Mouse (Mus musculus) midbrain, embryonic 11.5 days (tissue): ENCODE data around the gene Dcdc2a. TPM values are rescaled to one million over a fixed set of nuclear protein-coding genes. Genes with fewer than 3 reads are reported as not detected.

Experiments
- ATAC-seq: fragments of 200-750 bp; cut with Nextera tagmentation; 2 replicates; pipeline ENCODE4 v1.8.0; 2017; ENCODE audit warnings: moderate TSS enrichment, moderate library complexity; ENCODE audit not compliant: low FRiP score
- DNase-seq: peaks from one replicate; pipeline ENCODE4 v3.0.0; 2015; ENCODE audit warnings: low spot score; ENCODE audit errors: missing footprints
- H3K27ac ChIP-seq: fragments of 300-500 bp; sonication (generic); 2 replicates; pipeline ENCODE4 v1.5.1; 2014; ENCODE audit warnings: low read depth, low read length
- H3K27me3 ChIP-seq: fragments of 300-500 bp; sonication (generic); 2 replicates; pipeline ENCODE4 v1.6.1; 2014; ENCODE audit warnings: mild to moderate bottlenecking, low read length, moderate library complexity, mixed read lengths; ENCODE audit not compliant: control insufficient read depth, insufficient read depth
- H3K36me3 ChIP-seq: fragments of 300-500 bp; sonication (generic); 2 replicates; pipeline ENCODE4 v1.6.1; 2014; ENCODE audit warnings: mild to moderate bottlenecking, low read length, moderate library complexity, mixed read lengths; ENCODE audit not compliant: control insufficient read depth, insufficient read depth
- H3K4me1 ChIP-seq: fragments of 300-500 bp; sonication (generic); 2 replicates; pipeline ENCODE4 v1.6.1; 2014; ENCODE audit warnings: low read length; ENCODE audit not compliant: control insufficient read depth, insufficient read depth
- H3K4me2 ChIP-seq: fragments of 300-500 bp; sonication (generic); 2 replicates; pipeline ENCODE4 v1.6.1; 2014; ENCODE audit warnings: mild to moderate bottlenecking, moderate library complexity
- H3K4me3 ChIP-seq: fragments of 300-500 bp; sonication (generic); 2 replicates; pipeline ENCODE4 v1.5.1; 2014; ENCODE audit warnings: low read depth, low read length
- H3K9ac ChIP-seq: fragments of 300-500 bp; sonication (generic); 2 replicates; pipeline ENCODE4 v1.6.1; 2014; ENCODE audit warnings: low read length
- H3K9me3 ChIP-seq: fragments of 300-500 bp; sonication (generic); 2 replicates; pipeline ENCODE4 v1.6.1; 2016; ENCODE audit warnings: low read length; ENCODE audit not compliant: control insufficient read depth
- WGBS: fragments of 180-500 bp; shearing (Covaris S2); extraction: QIAGEN DNeasy Blood & Tissue Kit; methylation state at CpG from one replicate; pipeline ENCODE4 v1.1.7; 2014; 5-methylcytosine and 5-hydroxymethylcytosine counted together
- polyA plus RNA-seq: library from polyadenylated mRNA; unstranded; fragments of >200 nt; fragmentation: Nextera tagmentation; extraction: Ambion mirVana; gene quantifications from 2 replicates; pipeline ENCODE4 v1.2.1, GENCODE M21; 2014

The Dcdc2a gene
- 1.8 and 2.1 TPM in 2 replicates for polyA plus RNA-seq

GRCm38 (mm10) chr13:25055873-25056667 is at the start of gene Dcdc2a:
Gene Dcdc2a, plus strand, starts transcription at chr13:25056004.
- 4% methylated on average over 63 of the region's 63 CpGs for WGBS
- no peaks in the 10 kb centered on the region for H3K36me3 ChIP-seq
- H3K4me3 ChIP-seq: peak within 1 kb of the TSS; percentile 47
- H3K9ac ChIP-seq: peak within 1 kb of the TSS; percentile 54
- DNase-seq (peak; percentile 91), ATAC-seq (peak; percentile 51)
- H3K4me2 ChIP-seq: peak within 1 kb of the TSS; percentile 86
- H3K4me1 ChIP-seq: peaks cover 11% of the 10 kb centered on the region; the same call in 1 of the 2 replicates
- peaks cover 24% of the 10 kb centered on the region for H3K27me3 ChIP-seq
- H3K27ac ChIP-seq: no peak within 1 kb of the TSS
- H3K9me3 ChIP-seq: no peaks in the 10 kb centered on the region

GRCm38 (mm10) chr13:25007115-25007514 is 48.7 kb upstream of the Dcdc2a start:
- Histone ChIP-seq H3K4me2 (no peak overlapping the region), H3K4me3 (no peak overlapping the region), H3K36me3 (peaks cover 2% of the 10 kb centered on the region; the same call in 1 of the 2 replicates), H3K9ac (no peak overlapping the region), H3K9me3 (no peaks in the 10 kb centered on the region), H3K4me1 (no peaks in the 10 kb centered on the region), H3K27me3 (no peaks in the 10 kb centered on the region), H3K27ac (no peak overlapping the region)
- ATAC-seq: no peak
- DNase-seq: peak; percentile 49
- 93% methylated on average over 6 of the region's 8 CpGs for WGBS

GRCm38 (mm10) chr13:25018316-25018715 is 37.5 kb upstream of the Dcdc2a start:
- H3K27ac ChIP-seq: no peak overlapping the region
- no peak overlapping the region for H3K9ac ChIP-seq
- no peak overlapping the region for H3K4me3 ChIP-seq
- 89% methylated on average over 9 of the region's 9 CpGs for WGBS
- no peaks in the 10 kb centered on the region for H3K9me3 ChIP-seq
- H3K36me3 ChIP-seq: no peaks in the 10 kb centered on the region
- no peaks in the 10 kb centered on the region for H3K27me3 ChIP-seq
- H3K4me2 ChIP-seq: no peak overlapping the region; the same call in 1 of the 2 replicates
- DNase-seq (no peak), ATAC-seq (no peak)
- H3K4me1 ChIP-seq: peaks cover 11% of the 10 kb centered on the region; the same call in 1 of the 2 replicates

- Histone ChIP-seq H3K27ac (peak within 1 kb of the TSS; percentile 63; the same call in 1 of the 2 replicates), H3K4me2 (peak within 1 kb of the TSS; percentile 83), H3K9me3 (no peaks in the 10 kb centered on the region), H3K27me3 (no peaks in the 10 kb centered on the region), H3K36me3 (no peaks in the 10 kb centered on the region), H3K4me3 (peak within 1 kb of the TSS; percentile 93), H3K9ac (peak within 1 kb of the TSS; percentile 93), H3K4me1 (peaks cover 11% of the 10 kb centered on the region; the same call in 1 of the 2 replicates)
- peak; percentile 96 for ATAC-seq
- DNase-seq: peak; percentile 99
- WGBS: under 1% methylated on average over 84 of the region's 84 CpGs
Observed at GRCm38 (mm10) chr13:25019793-25020539, 35.8 kb upstream of the Dcdc2a start, which contains the start of gene Mrs2. Gene Mrs2, minus strand, starts transcription at chr13:25020379.

GRCm38 (mm10) chr13:25020540-25020892 is 35.3 kb upstream of the Dcdc2a start:
- Histone ChIP-seq H3K4me3 (peak overlapping the region; percentile 93), H3K4me1 (peaks cover 11% of the 10 kb centered on the region; the same call in 1 of the 2 replicates), H3K9ac (peak overlapping the region; percentile 93), H3K27ac (0 out of 2 replicates have a peak overlapping the region, but pooled peaks have one; percentile 63), H3K36me3 (no peaks in the 10 kb centered on the region), H3K9me3 (no peaks in the 10 kb centered on the region), H3K27me3 (no peaks in the 10 kb centered on the region), H3K4me2 (peak overlapping the region; percentile 83)
- DNase-seq: no peak
- peak; percentile 52 for ATAC-seq
- 53% methylated on average over 4 of the region's 4 CpGs for WGBS

- DNase-seq (no peak), ATAC-seq (no peak)
- H3K27me3 ChIP-seq: no peaks in the 10 kb centered on the region
- H3K4me2 ChIP-seq: no peak overlapping the region
- no peak overlapping the region for H3K4me3 ChIP-seq
- H3K27ac ChIP-seq: no peak overlapping the region
- peaks cover 11% of the 10 kb centered on the region; the same call in 1 of the 2 replicates for H3K4me1 ChIP-seq
- 65% methylated on average over 4 of the region's 4 CpGs for WGBS
- no peaks in the 10 kb centered on the region for H3K9me3 ChIP-seq
- H3K36me3 ChIP-seq: no peaks in the 10 kb centered on the region
- H3K9ac ChIP-seq: no peak overlapping the region
Observed at GRCm38 (mm10) chr13:25022386-25022785, 33.4 kb upstream of the Dcdc2a start.

- 79% methylated on average over 3 of the region's 3 CpGs for WGBS
- DNase-seq: no peak
- no peaks in the 10 kb centered on the region for H3K27me3 ChIP-seq
- H3K27ac ChIP-seq: no peak overlapping the region
- no peak overlapping the region for H3K4me2 ChIP-seq
- no peak for ATAC-seq
- no peak overlapping the region for H3K4me3 ChIP-seq
- no peak overlapping the region for H3K9ac ChIP-seq
- H3K36me3 ChIP-seq: no peaks in the 10 kb centered on the region
- H3K4me1 ChIP-seq: peaks cover 11% of the 10 kb centered on the region; the same call in 1 of the 2 replicates
- no peaks in the 10 kb centered on the region for H3K9me3 ChIP-seq
Observed at GRCm38 (mm10) chr13:25023129-25023528, 32.7 kb upstream of the Dcdc2a start.

- H3K9ac ChIP-seq: no peak overlapping the region
- H3K36me3 ChIP-seq: no peaks in the 10 kb centered on the region
- no peak overlapping the region for H3K27ac ChIP-seq
- no peak for DNase-seq
- 32% methylated on average over 2 of the region's 2 CpGs for WGBS
- H3K4me1 ChIP-seq: peaks cover 2% of the 10 kb centered on the region; the same call in 1 of the 2 replicates
- no peaks in the 10 kb centered on the region for H3K27me3 ChIP-seq
- H3K9me3 ChIP-seq: no peaks in the 10 kb centered on the region
- ATAC-seq: no peak
- H3K4me3 ChIP-seq: no peak overlapping the region
- H3K4me2 ChIP-seq: no peak overlapping the region
Observed at GRCm38 (mm10) chr13:25024655-25025054, 31.1 kb upstream of the Dcdc2a start.
